Mouse (Mus musculus) C2C12 (cell line): ENCODE data around the gene Pou3f1. TPM values are rescaled to one million over a fixed set of nuclear protein-coding genes. Genes with fewer than 3 reads are reported as not detected.
A peak's percentile ranks its signal among the peaks of the same experiment; 100 is the strongest.

Source experiments
- H3K27me3 ChIP-seq: one replicate; pipeline ENCODE4 v1.6.1; 2011; ENCODE audit not compliant: control insufficient read depth, insufficient read depth, insufficient read length
- H3K36me3 ChIP-seq: one replicate; pipeline ENCODE4 v1.6.1; 2011; ENCODE audit not compliant: control insufficient read depth, insufficient read depth
- H3K4me3 ChIP-seq: one replicate; pipeline ENCODE4 v1.5.1; 2011; ENCODE audit warnings: mild to moderate bottlenecking, control low read depth; ENCODE audit not compliant: poor library complexity, insufficient read depth, severe bottlenecking
- H3K79me2 ChIP-seq: one replicate; pipeline ENCODE4 v1.6.1; 2011; ENCODE audit not compliant: control insufficient read depth, insufficient read depth
- H3K79me3 ChIP-seq: one replicate; pipeline ENCODE4 v1.6.1; 2011; ENCODE audit warnings: low read depth, control low read depth
- H3ac ChIP-seq: one replicate; pipeline ENCODE3; 2011; ENCODE audit warnings: low read depth; ENCODE audit not compliant: control insufficient read depth, insufficient read length
- CEBPB ChIP-seq: IDR thresholded peaks from one replicate; pipeline ENCODE4 v1.6.1; 2011; ENCODE audit warnings: low read depth, mild to moderate bottlenecking, control low read depth, moderate library complexity
- CTCF ChIP-seq: IDR thresholded peaks from one replicate; pipeline ENCODE4 v1.5.1; 2011; ENCODE audit not compliant: control insufficient read depth, insufficient read depth, insufficient read length
- FOSL1 ChIP-seq: IDR thresholded peaks from one replicate; pipeline ENCODE4 v1.8.0; 2011; ENCODE audit warnings: mild to moderate bottlenecking, low read length; ENCODE audit not compliant: poor library complexity, insufficient read depth, severe bottlenecking
- MAX ChIP-seq: IDR thresholded peaks from one replicate; pipeline ENCODE4 v1.6.1; 2011; ENCODE audit warnings: mild to moderate bottlenecking, control low read depth
- MYOD1 ChIP-seq: IDR thresholded peaks from one replicate; pipeline ENCODE4 v1.6.1; 2011; ENCODE audit warnings: low read depth; ENCODE audit not compliant: control insufficient read depth, insufficient read length
- MYOG ChIP-seq: IDR thresholded peaks from one replicate; pipeline ENCODE4 v1.6.1; 2011; ENCODE audit not compliant: control insufficient read depth, insufficient read length; ENCODE audit errors: extremely low read depth
- USF1 ChIP-seq: IDR thresholded peaks from one replicate; pipeline ENCODE4 v1.6.1; 2011; ENCODE audit warnings: low read depth, mild to moderate bottlenecking, control low read depth, moderate library complexity
- polyA plus RNA-seq: library from polyadenylated mRNA; unstranded; fragments of >200 nt; fragmentation: generic; extraction: Trizol; gene quantifications from one replicate; pipeline ENCODE4 v1.2.1, GENCODE M21; 2012; ENCODE audit warnings: missing spikeins

Gene Pou3f1
- polyA plus RNA-seq, 1 experiment: 0.01 TPM

DNA sequence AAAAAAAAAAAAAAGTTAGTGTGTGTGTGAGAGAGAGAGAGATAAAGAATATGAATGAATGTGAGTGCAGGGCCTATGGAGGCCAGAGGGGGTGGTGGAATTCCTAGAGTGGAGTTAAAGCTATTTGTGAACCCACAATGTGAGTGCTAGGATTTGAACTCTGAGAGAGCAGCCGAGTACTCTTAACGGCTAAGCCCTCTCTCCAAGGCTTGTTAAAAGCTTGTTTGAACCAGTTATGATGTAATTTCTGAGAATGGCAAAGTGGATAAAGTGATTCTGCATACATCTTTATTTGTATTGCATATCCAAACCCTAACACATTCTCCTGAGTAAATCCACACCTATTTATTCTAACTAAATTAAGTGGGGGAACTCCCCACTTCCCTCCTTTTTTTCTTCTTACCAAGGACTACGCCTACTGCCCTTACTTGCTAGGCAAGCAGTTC is 35.8 kb downstream of the Pou3f1 start:
- Histone ChIP-seq H3K79me3 (peaks cover 42% of the 10 kb centered on the region), H3K27me3 (no peaks in the 10 kb centered on the region), H3ac (peak overlapping the region; percentile 73), H3K4me3 (peak overlapping the region; percentile 85), H3K79me2 (peaks cover 60% of the 10 kb centered on the region), H3K36me3 (peaks cover 24% of the 10 kb centered on the region)
- no peak for TF ChIP-seq CTCF

DNA sequence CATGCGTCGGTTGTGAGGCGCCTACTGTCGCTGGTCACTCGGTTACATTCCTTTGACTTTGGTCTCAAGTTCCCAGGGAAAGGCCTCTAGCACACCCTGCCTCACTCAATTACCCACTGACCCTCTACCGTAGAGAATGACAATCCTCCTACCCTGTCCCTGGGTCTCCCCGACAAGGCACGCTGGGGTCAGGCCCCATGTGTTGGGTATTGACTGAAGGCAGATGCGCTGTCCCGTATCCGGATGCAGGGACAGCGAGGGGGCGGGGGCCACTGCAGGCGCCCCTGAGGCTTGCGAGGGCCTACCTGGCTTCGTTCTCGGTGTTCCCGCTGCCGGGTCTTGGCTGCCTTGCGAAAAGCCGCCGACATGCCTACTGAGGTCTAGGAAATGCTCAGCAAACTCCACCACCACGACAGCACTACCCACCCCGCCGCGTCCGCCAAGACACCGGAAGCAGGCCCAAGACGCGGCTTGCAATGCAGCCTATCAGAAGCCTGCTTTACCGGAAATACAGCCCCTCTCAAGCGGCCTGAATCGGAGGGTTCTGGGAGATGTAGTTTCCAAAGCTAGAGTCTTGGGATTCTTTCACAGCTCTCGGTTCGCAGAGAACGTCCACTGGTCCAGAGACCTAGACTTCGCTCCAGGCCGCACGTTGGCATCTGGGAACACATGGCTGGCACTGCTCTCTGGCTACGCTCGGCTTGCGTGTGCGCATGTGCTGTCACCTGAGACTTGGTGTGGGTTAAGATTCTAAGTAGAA is 36.7 kb downstream of the Pou3f1 start, which contains the start of gene Utp11:
Gene Utp11 (minus strand): TSS at position 466 of the 760 bp plus-strand sequence.
- H3ac ChIP-seq: peak within 1 kb of the TSS; percentile 73
- H3K36me3 ChIP-seq: peaks cover 15% of the 10 kb centered on the region
- TF ChIP-seq CTCF: no peak
- TF ChIP-seq MAX: peak; percentile 54
- peaks cover 35% of the 10 kb centered on the region for H3K79me3 ChIP-seq
- H3K4me3 ChIP-seq: peak within 1 kb of the TSS; percentile 85
- H3K79me2 ChIP-seq: peaks cover 51% of the 10 kb centered on the region
- no peaks in the 10 kb centered on the region for H3K27me3 ChIP-seq

GRCm38 (mm10) chr4:124694572-124694971 is 38.0 kb downstream of the Pou3f1 start:
- TF ChIP-seq MAX (no peak), CEBPB (no peak), MYOD1 (no peak), USF1 (no peak), CTCF (no peak), FOSL1 (no peak), MYOG (no peak)

GRCm38 (mm10) chr4:124695786-124696516 is 39.3 kb downstream of the Pou3f1 start:
- H3K36me3 ChIP-seq: peaks cover 9% of the 10 kb centered on the region
- H3ac ChIP-seq: no peak overlapping the region
- no peaks in the 10 kb centered on the region for H3K27me3 ChIP-seq
- H3K79me2 ChIP-seq: peaks cover 30% of the 10 kb centered on the region
- H3K79me3 ChIP-seq: peaks cover 25% of the 10 kb centered on the region
- H3K4me3 ChIP-seq: no peak overlapping the region
- TF ChIP-seq MYOD1: no peak
- no peak for TF ChIP-seq CTCF
- no peak for TF ChIP-seq FOSL1
- no peak for TF ChIP-seq MAX
- TF ChIP-seq CEBPB: no peak
- TF ChIP-seq MYOG: no peak
- TF ChIP-seq USF1: no peak

More at GRCm38 (mm10) chr4:124694572-124694971, 38.0 kb downstream of the Pou3f1 start:
- H3K4me3 ChIP-seq: no peak overlapping the region
- no peak overlapping the region for H3ac ChIP-seq
- peaks cover 31% of the 10 kb centered on the region for H3K79me3 ChIP-seq
- H3K79me2 ChIP-seq: peaks cover 39% of the 10 kb centered on the region
- peaks cover 11% of the 10 kb centered on the region for H3K36me3 ChIP-seq
- H3K27me3 ChIP-seq: no peaks in the 10 kb centered on the region

- TF ChIP-seq CEBPB (no peak), MYOG (no peak), USF1 (no peak), MYOD1 (no peak), FOSL1 (no peak), MAX (no peak), CTCF (no peak)
- Histone ChIP-seq H3K79me2 (peaks cover 43% of the 10 kb centered on the region), H3ac (peak overlapping the region; percentile 65), H3K79me3 (peaks cover 38% of the 10 kb centered on the region), H3K4me3 (peak overlapping the region; percentile 84), H3K36me3 (peaks cover 12% of the 10 kb centered on the region), H3K27me3 (no peaks in the 10 kb centered on the region)
Measured at GRCm38 (mm10) chr4:124699791-124700190, 43.2 kb downstream of the Pou3f1 start.
